Mouse (Mus musculus): ENCODE results near the gene Ubb. TPM values are rescaled to one million over a fixed set of nuclear protein-coding genes. Genes with fewer than 3 reads are reported as not detected.

The Ubb gene
- total and polyA plus RNA-seq, 3 experiments = 626 to 1,026 (median 699) TPM

- H3K27me3 ChIP-seq (ENCODE audit: control insufficient read depth, insufficient read depth, low read length) = no peaks in the 10 kb centered on the region
- peak; percentile 60 to 65 for DNase-seq
- WGBS = 5% methylated on average over 27 of the region's 27 CpGs
- no peaks in the 10 kb centered on the region for H3K36me3 ChIP-seq (ENCODE audit: control insufficient read depth, insufficient read depth, low read length)
- no peaks in the 10 kb centered on the region for H3K4me1 ChIP-seq (ENCODE audit: control insufficient read depth, insufficient read depth, low read length)
- H3K79me2 ChIP-seq (replicated peaks; ENCODE audit: control insufficient read depth, insufficient read depth, low read length) = no peaks in the 10 kb centered on the region
- no peak for TF ChIP-seq POLR2A (IDR thresholded peaks at IDR 0.05; ENCODE audit: insufficient read depth, low read depth, low read length)
- TF ChIP-seq EP300 (IDR thresholded peaks at IDR 0.05; ENCODE audit: insufficient read depth, low read depth, low read length) = no peak
- no peak; the same call in 1 of the 2 replicates for TF ChIP-seq CTCF (IDR thresholded peaks at IDR 0.05)
- H3K9ac ChIP-seq (ENCODE audit: low read depth, low read length) = peak overlapping the region; percentile 52
- H3K27ac ChIP-seq = peak overlapping the region; percentile 67
- H3K4me3 ChIP-seq = peak overlapping the region; percentile 54
- intact Hi-C loops (cut with DNase I) = loop anchor here (1.0 to 5.0 kb wide), 2 partner anchors 39 to 180 kb away; partner anchors contain the start of gene Cenpv
Observed at GRCm38 (mm10) chr11:62575659-62576438, 24.9 kb downstream of the Ubb start.

- no peaks in the 10 kb centered on the region for H3K4me1 ChIP-seq (ENCODE audit: control insufficient read depth, insufficient read depth, low read length)
- H3K79me2 ChIP-seq (replicated peaks; ENCODE audit: control insufficient read depth, insufficient read depth, low read length) = no peaks in the 10 kb centered on the region
- DNase-seq = peak; percentile 62 to 73
- no peaks in the 10 kb centered on the region for H3K27me3 ChIP-seq (ENCODE audit: control insufficient read depth, insufficient read depth, low read length)
- H3K36me3 ChIP-seq (ENCODE audit: control insufficient read depth, insufficient read depth, low read length) = no peaks in the 10 kb centered on the region
- WGBS = 54% methylated on average over 16 of the region's 16 CpGs
- H3K4me3 ChIP-seq = peak overlapping the region; percentile 54
- intact Hi-C loops (cut with DNase I) = loop anchor here (5.0 kb wide), 1 partner anchor 39 kb away; the partner anchor contains the start of gene Cenpv
- peak overlapping the region; percentile 2; the same call in 1 of the 2 replicates for H3K9ac ChIP-seq (ENCODE audit: low read depth, low read length)
- no peak for TF ChIP-seq EP300 (IDR thresholded peaks at IDR 0.05; ENCODE audit: insufficient read depth, low read depth, low read length)
- no peak for TF ChIP-seq POLR2A (IDR thresholded peaks at IDR 0.05; ENCODE audit: insufficient read depth, low read depth, low read length)
- TF ChIP-seq CTCF (IDR thresholded peaks at IDR 0.05) = no peak
- H3K27ac ChIP-seq = peak overlapping the region; percentile 67
Observed at GRCm38 (mm10) chr11:62576530-62577152, 25.7 kb downstream of the Ubb start.

- intact Hi-C loops (cut with DNase I) = no loop called here
- no peaks in the 10 kb centered on the region for H3K27me3 ChIP-seq (ENCODE audit: control insufficient read depth, insufficient read depth, low read length)
- 58% methylated on average over 6 of the region's 6 CpGs for WGBS
- DNase-seq = no peak
- H3K4me3 ChIP-seq = peak overlapping the region; percentile 36
- peak overlapping the region; percentile 58 for H3K9ac ChIP-seq (ENCODE audit: low read depth, low read length)
- H3K36me3 ChIP-seq (ENCODE audit: control insufficient read depth, insufficient read depth, low read length) = no peaks in the 10 kb centered on the region
- TF ChIP-seq POLR2A (IDR thresholded peaks at IDR 0.05; ENCODE audit: insufficient read depth, low read depth, low read length) (no peak), CTCF (IDR thresholded peaks at IDR 0.05) (no peak), EP300 (IDR thresholded peaks at IDR 0.05; ENCODE audit: insufficient read depth, low read depth, low read length) (no peak)
- H3K79me2 ChIP-seq (replicated peaks; ENCODE audit: control insufficient read depth, insufficient read depth, low read length) = no peaks in the 10 kb centered on the region
- no peaks in the 10 kb centered on the region; the same call in 1 of the 2 replicates for H3K4me1 ChIP-seq (ENCODE audit: control insufficient read depth, insufficient read depth, low read length)
- peak overlapping the region; percentile 56 for H3K27ac ChIP-seq
Observed at GRCm38 (mm10) chr11:62583031-62583430, 32.1 kb downstream of the Ubb start.

GRCm38 (mm10) chr11:62584671-62585206, 33.8 kb downstream of the Ubb start:
- H3K79me2 ChIP-seq (replicated peaks; ENCODE audit: control insufficient read depth, insufficient read depth, low read length) = no peaks in the 10 kb centered on the region
- no peaks in the 10 kb centered on the region for H3K36me3 ChIP-seq (ENCODE audit: control insufficient read depth, insufficient read depth, low read length)
- intact Hi-C loops (cut with DNase I) = no loop called here
- H3K4me3 ChIP-seq = no peak overlapping the region
- no peaks in the 10 kb centered on the region; the same call in 1 of the 2 replicates for H3K4me1 ChIP-seq (ENCODE audit: control insufficient read depth, insufficient read depth, low read length)
- H3K27ac ChIP-seq = no peak overlapping the region
- no peak overlapping the region for H3K9ac ChIP-seq (ENCODE audit: low read depth, low read length)
- DNase-seq = no peak
- H3K27me3 ChIP-seq (ENCODE audit: control insufficient read depth, insufficient read depth, low read length) = no peaks in the 10 kb centered on the region
- TF ChIP-seq EP300 (IDR thresholded peaks at IDR 0.05; ENCODE audit: insufficient read depth, low read depth, low read length) (no peak), CTCF (IDR thresholded peaks at IDR 0.05) (no peak)
- WGBS = 74% methylated on average over 9 of the region's 9 CpGs

- no peaks in the 10 kb centered on the region; the same call in 1 of the 2 replicates for H3K4me1 ChIP-seq (ENCODE audit: control insufficient read depth, insufficient read depth, low read length)
- no peaks in the 10 kb centered on the region for H3K27me3 ChIP-seq (ENCODE audit: control insufficient read depth, insufficient read depth, low read length)
- no peak overlapping the region for H3K27ac ChIP-seq
- no peaks in the 10 kb centered on the region for H3K36me3 ChIP-seq (ENCODE audit: control insufficient read depth, insufficient read depth, low read length)
- intact Hi-C loops (cut with DNase I) = no loop called here
- DNase-seq = no peak
- H3K4me3 ChIP-seq = no peak overlapping the region
- no peak overlapping the region for H3K9ac ChIP-seq (ENCODE audit: low read depth, low read length)
- 84% methylated on average over 5 of the region's 5 CpGs for WGBS
- TF ChIP-seq EP300 (IDR thresholded peaks at IDR 0.05; ENCODE audit: insufficient read depth, low read depth, low read length) = no peak
- no peak for TF ChIP-seq CTCF (IDR thresholded peaks at IDR 0.05)
- TF ChIP-seq POLR2A (IDR thresholded peaks at IDR 0.05; ENCODE audit: insufficient read depth, low read depth, low read length) = no peak
- H3K79me2 ChIP-seq (replicated peaks; ENCODE audit: control insufficient read depth, insufficient read depth, low read length) = no peaks in the 10 kb centered on the region
Observed at GRCm38 (mm10) chr11:62587034-62587433, 36.1 kb downstream of the Ubb start.
